Mouse (Mus musculus) liver, postnatal 0 days (tissue): ENCODE measurements at regions not wholly inside any gene's neighbourhood (a gene's known extent, or its start where the extent isn't known, plus 50 kb on each side); places are given as distances from the start of the nearest gene placed in this dataset.

Experiments
- ATAC-seq: fragments of 200-750 bp; cut with Nextera tagmentation; 2 replicates; pipeline ENCODE4 v1.8.0; 2017; ENCODE audit warnings: mild to moderate bottlenecking, moderate library complexity
- DNase-seq: peaks from one replicate; pipeline ENCODE4 v3.0.0-alpha.2; 2016
- H3K27ac ChIP-seq: fragments of 300-500 bp; sonication (generic); 2 replicates; pipeline ENCODE4 v1.5.1; 2014; ENCODE audit warnings: antibody characterized with exemption, moderate library complexity, mild to moderate bottlenecking, low read depth
- H3K27me3 ChIP-seq: fragments of 300-500 bp; sonication (generic); 2 replicates; pipeline ENCODE4 v1.6.1; 2014; ENCODE audit warnings: low read length, control low read depth, mixed read lengths; ENCODE audit not compliant: insufficient read depth
- H3K36me3 ChIP-seq: fragments of 300-500 bp; sonication (generic); replicated peaks from 2 replicates; pipeline ENCODE4 v1.6.1; 2014; ENCODE audit warnings: mild to moderate bottlenecking, control low read depth, low read length, moderate library complexity, mixed read lengths; ENCODE audit not compliant: insufficient read depth
- H3K4me1 ChIP-seq: fragments of 300-500 bp; sonication (generic); 2 replicates; pipeline ENCODE4 v1.6.1; 2014; ENCODE audit warnings: antibody characterized with exemption, mild to moderate bottlenecking, control low read depth; ENCODE audit not compliant: insufficient read depth
- H3K4me2 ChIP-seq: fragments of 300-500 bp; sonication (generic); 2 replicates; pipeline ENCODE4 v1.6.1; 2014; ENCODE audit warnings: low read depth, mild to moderate bottlenecking, low read length, moderate library complexity, mixed read lengths
- H3K4me3 ChIP-seq: fragments of 300-500 bp; sonication (generic); 2 replicates; pipeline ENCODE4 v1.5.1; 2014; ENCODE audit warnings: low read depth, low read length
- H3K9ac ChIP-seq: fragments of 300-500 bp; sonication (generic); replicated peaks from 2 replicates; pipeline ENCODE4 v1.6.1; 2014; ENCODE audit warnings: mild to moderate bottlenecking, moderate library complexity
- H3K9me3 ChIP-seq: fragments of 300-500 bp; sonication (generic); 2 replicates; pipeline ENCODE4 v1.6.1; 2016; ENCODE audit warnings: mild to moderate bottlenecking, control low read depth, low read length, mixed read lengths
- CTCF ChIP-seq: sonication (generic); IDR thresholded peaks from 2 replicates; pipeline ENCODE4 v1.5.1; 2016; ENCODE audit warnings: antibody characterized with exemption, low read depth
- EP300 ChIP-seq: IDR thresholded peaks from 2 replicates; pipeline ENCODE4 v1.6.1; 2016; ENCODE audit warnings: antibody characterized with exemption, low read depth, mild to moderate bottlenecking
- WGBS: fragments of 180-500 bp; shearing (Covaris S2); extraction: QIAGEN DNeasy Blood & Tissue Kit; methylation state at CpG from one replicate; pipeline ENCODE4 v1.1.7; 2014; ENCODE audit not compliant: insufficient replicate concordance; 5-methylcytosine and 5-hydroxymethylcytosine counted together

- DNase-seq, result no peak
- no peak overlapping the region for H3K4me2 ChIP-seq
- no peak for ATAC-seq
- H3K27ac ChIP-seq, result no peak overlapping the region
- no peak overlapping the region for H3K4me3 ChIP-seq
- H3K27me3 ChIP-seq, result no peaks in the 10 kb centered on the region
- H3K36me3 ChIP-seq, result no peaks in the 10 kb centered on the region
- H3K9me3 ChIP-seq, result no peaks in the 10 kb centered on the region
- no peaks in the 10 kb centered on the region for H3K4me1 ChIP-seq
- no peak for TF ChIP-seq CTCF
- no peak overlapping the region for H3K9ac ChIP-seq
Measured at GRCm38 (mm10) chr2:148542340-148542739, 99.0 kb upstream of the Cd93 start.

DNA sequence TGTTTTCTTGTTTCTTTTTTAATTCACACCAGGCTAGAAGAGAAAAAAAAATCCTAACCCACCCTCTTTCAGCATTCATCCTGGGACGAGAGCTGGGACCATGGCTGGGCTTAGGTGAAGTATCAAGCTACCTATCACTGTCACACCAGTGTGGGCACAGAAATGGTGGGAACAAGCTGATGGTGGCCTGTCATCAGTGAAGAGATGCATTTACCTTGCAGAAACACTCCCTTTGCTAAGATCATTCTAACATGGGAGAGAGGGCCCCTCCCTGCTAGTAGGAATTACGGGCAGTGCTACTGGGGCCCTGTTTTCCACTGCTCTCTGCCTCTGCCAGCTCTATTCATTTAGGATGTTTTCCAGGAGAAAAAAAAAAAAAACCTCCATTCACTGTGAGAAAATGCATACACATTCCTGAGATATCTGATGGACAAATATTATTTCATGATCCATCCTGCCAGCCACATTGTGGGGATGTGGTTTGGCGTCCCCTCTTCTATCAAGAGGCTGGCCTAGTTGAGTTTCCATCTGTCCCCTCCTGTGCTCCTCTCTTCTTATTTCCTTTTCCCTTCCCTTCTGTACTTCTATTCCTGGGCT lies 94.6 kb upstream of the Cd93 start:
- Histone ChIP-seq H3K27me3 (no peaks in the 10 kb centered on the region), H3K4me3 (no peak overlapping the region), H3K9ac (no peak overlapping the region), H3K4me1 (no peaks in the 10 kb centered on the region), H3K9me3 (no peaks in the 10 kb centered on the region), H3K36me3 (no peaks in the 10 kb centered on the region), H3K4me2 (no peak overlapping the region), H3K27ac (no peak overlapping the region)
- ATAC-seq (no peak), DNase-seq (no peak)
- WGBS, result 73% methylated on average over 3 of the region's 3 CpGs
- TF ChIP-seq CTCF, result no peak
- TF ChIP-seq EP300, result no peak

- ATAC-seq (no peak), DNase-seq (no peak)
- no peak overlapping the region for H3K4me3 ChIP-seq
Measured at GRCm38 (mm10) chr2:148537251-148537650, 93.9 kb upstream of the Cd93 start.

DNA sequence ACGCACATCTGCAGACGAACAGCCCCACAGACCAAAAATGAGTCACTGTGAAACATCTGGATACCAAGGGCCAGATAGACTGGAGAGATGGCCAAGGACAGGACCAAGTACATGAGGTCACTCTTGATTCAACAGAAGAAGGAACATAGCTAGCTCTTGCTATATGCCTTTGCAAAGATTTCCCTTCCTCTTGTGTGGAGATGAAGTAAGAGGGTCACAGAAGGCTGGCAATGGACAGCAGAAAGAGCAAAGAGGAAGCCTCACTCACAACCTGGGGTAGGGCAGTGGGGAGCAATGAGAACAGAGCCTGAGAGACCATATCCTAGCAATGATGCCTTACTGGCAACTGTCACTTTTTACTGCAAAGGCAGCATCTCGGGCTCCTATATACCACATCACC lies 93.2 kb upstream of the Cd93 start:
- Histone ChIP-seq H3K4me3 (no peak overlapping the region), H3K4me1 (peaks cover 6% of the 10 kb centered on the region; the same call in 1 of the 2 replicates), H3K27me3 (no peaks in the 10 kb centered on the region), H3K9ac (no peak overlapping the region), H3K27ac (no peak overlapping the region), H3K9me3 (no peaks in the 10 kb centered on the region), H3K36me3 (no peaks in the 10 kb centered on the region), H3K4me2 (no peak overlapping the region)
- DNase-seq (no peak), ATAC-seq (peak; percentile 51)
- TF ChIP-seq CTCF (no peak), EP300 (no peak)
- 76% methylated on average over 3 of the region's 3 CpGs for WGBS

More at GRCm38 (mm10) chr2:148537251-148537650, 93.9 kb upstream of the Cd93 start:
- H3K9ac ChIP-seq, result no peak overlapping the region
- H3K27me3 ChIP-seq, result no peaks in the 10 kb centered on the region
- no peak overlapping the region for H3K4me2 ChIP-seq
- H3K4me1 ChIP-seq, result 0 out of 2 replicates have a peak, but pooled peaks cover under 1% of the 10 kb centered on the region
- H3K36me3 ChIP-seq, result no peaks in the 10 kb centered on the region
- no peaks in the 10 kb centered on the region for H3K9me3 ChIP-seq
- H3K27ac ChIP-seq, result no peak overlapping the region
- WGBS, result 70% methylated on average over 5 of the region's 5 CpGs
- TF ChIP-seq CTCF, result no peak
- no peak for TF ChIP-seq EP300

GRCm38 (mm10) chr2:148535562-148536180 lies 92.3 kb upstream of the Cd93 start:
- H3K4me3 ChIP-seq, result no peak overlapping the region
- ATAC-seq (peak; percentile 48), DNase-seq (peak; percentile 54)
- H3K9me3 ChIP-seq, result no peaks in the 10 kb centered on the region
- no peak overlapping the region for H3K9ac ChIP-seq
- no peaks in the 10 kb centered on the region for H3K36me3 ChIP-seq
- no peaks in the 10 kb centered on the region for H3K27me3 ChIP-seq
- TF ChIP-seq CTCF (peak; percentile 75), EP300 (no peak)
- H3K4me1 ChIP-seq, result peaks cover 6% of the 10 kb centered on the region; the same call in 1 of the 2 replicates
- no peak overlapping the region for H3K4me2 ChIP-seq
- no peak overlapping the region for H3K27ac ChIP-seq
- 50% methylated on average over 5 of the region's 5 CpGs for WGBS

GRCm38 (mm10) chr2:148532051-148532450 lies 88.7 kb upstream of the Cd93 start:
- TF ChIP-seq EP300, result no peak
- no peak for TF ChIP-seq CTCF
- H3K27ac ChIP-seq, result no peak overlapping the region
- WGBS, result 32% methylated on average over 4 of the region's 4 CpGs
- H3K9me3 ChIP-seq, result no peaks in the 10 kb centered on the region
- H3K4me3 ChIP-seq, result no peak overlapping the region
- no peaks in the 10 kb centered on the region for H3K36me3 ChIP-seq
- H3K4me2 ChIP-seq, result no peak overlapping the region
- peaks cover 6% of the 10 kb centered on the region; the same call in 1 of the 2 replicates for H3K4me1 ChIP-seq
- H3K9ac ChIP-seq, result no peak overlapping the region
- DNase-seq (no peak), ATAC-seq (no peak)
- no peaks in the 10 kb centered on the region for H3K27me3 ChIP-seq
